Mouse (Mus musculus) midbrain, embryonic 14.5 days (tissue): ENCODE measurements around the gene Mad2l1bp. TPM values are rescaled to one million over a fixed set of nuclear protein-coding genes. Genes with fewer than 3 reads are reported as not detected.

Experiments used
- ATAC-seq: fragments of 200-750 bp; cut with Nextera tagmentation; 2 replicates; pipeline ENCODE4 v1.8.0; 2017; ENCODE audit warnings: moderate number of reproducible peaks, moderate library complexity; ENCODE audit not compliant: low FRiP score, low TSS enrichment
- DNase-seq: peaks from one replicate; pipeline ENCODE4 v3.0.0-alpha.2; 2015
- H3K27ac ChIP-seq: fragments of 300-500 bp; sonication (generic); replicated peaks from 2 replicates; pipeline ENCODE4 v1.5.1; 2014; ENCODE audit warnings: mild to moderate bottlenecking, low read depth, low read length, moderate library complexity
- H3K27me3 ChIP-seq: fragments of 300-500 bp; sonication (generic); 2 replicates; pipeline ENCODE4 v1.6.1; 2014; ENCODE audit warnings: low read length, control low read depth, mixed read lengths; ENCODE audit not compliant: control insufficient read depth, insufficient read depth
- H3K36me3 ChIP-seq: fragments of 300-500 bp; sonication (generic); 2 replicates; pipeline ENCODE4 v1.6.1; 2014; ENCODE audit warnings: low read length, control low read depth; ENCODE audit not compliant: control insufficient read depth, insufficient read depth
- H3K4me1 ChIP-seq: fragments of 300-500 bp; sonication (generic); 2 replicates; pipeline ENCODE4 v1.6.1; 2014; ENCODE audit warnings: mild to moderate bottlenecking, antibody characterized with exemption, low read length, control low read depth; ENCODE audit not compliant: control insufficient read depth, insufficient read depth
- H3K4me2 ChIP-seq: fragments of 300-500 bp; sonication (generic); 2 replicates; pipeline ENCODE4 v1.6.1; 2014; ENCODE audit warnings: mild to moderate bottlenecking, low read length, moderate library complexity
- H3K4me3 ChIP-seq: fragments of 300-500 bp; sonication (generic); replicated peaks from 2 replicates; pipeline ENCODE4 v1.5.1; 2014; ENCODE audit warnings: low read depth, low read length
- H3K9ac ChIP-seq: fragments of 300-500 bp; sonication (generic); replicated peaks from 2 replicates; pipeline ENCODE4 v1.6.1; 2014; ENCODE audit warnings: mild to moderate bottlenecking, low read length, moderate library complexity
- H3K9me3 ChIP-seq: fragments of 300-500 bp; sonication (generic); 2 replicates; pipeline ENCODE4 v1.6.1; 2016; ENCODE audit warnings: low read length, control low read depth, mixed read lengths; ENCODE audit not compliant: control insufficient read depth
- WGBS: fragments of 180-500 bp; shearing (Covaris S2); extraction: QIAGEN DNeasy Blood & Tissue Kit; methylation state at CpG from one replicate; pipeline ENCODE4 v1.1.7; 2014; 5-methylcytosine and 5-hydroxymethylcytosine counted together
- polyA plus RNA-seq: library from polyadenylated mRNA; unstranded; fragments of >200 nt; fragmentation: Nextera tagmentation; extraction: Ambion mirVana; gene quantifications from 2 replicates; pipeline ENCODE4 v1.2.1, GENCODE M21; 2014

Mad2l1bp gene
- 22.4 and 22.8 TPM in 2 replicates for polyA plus RNA-seq

DNA sequence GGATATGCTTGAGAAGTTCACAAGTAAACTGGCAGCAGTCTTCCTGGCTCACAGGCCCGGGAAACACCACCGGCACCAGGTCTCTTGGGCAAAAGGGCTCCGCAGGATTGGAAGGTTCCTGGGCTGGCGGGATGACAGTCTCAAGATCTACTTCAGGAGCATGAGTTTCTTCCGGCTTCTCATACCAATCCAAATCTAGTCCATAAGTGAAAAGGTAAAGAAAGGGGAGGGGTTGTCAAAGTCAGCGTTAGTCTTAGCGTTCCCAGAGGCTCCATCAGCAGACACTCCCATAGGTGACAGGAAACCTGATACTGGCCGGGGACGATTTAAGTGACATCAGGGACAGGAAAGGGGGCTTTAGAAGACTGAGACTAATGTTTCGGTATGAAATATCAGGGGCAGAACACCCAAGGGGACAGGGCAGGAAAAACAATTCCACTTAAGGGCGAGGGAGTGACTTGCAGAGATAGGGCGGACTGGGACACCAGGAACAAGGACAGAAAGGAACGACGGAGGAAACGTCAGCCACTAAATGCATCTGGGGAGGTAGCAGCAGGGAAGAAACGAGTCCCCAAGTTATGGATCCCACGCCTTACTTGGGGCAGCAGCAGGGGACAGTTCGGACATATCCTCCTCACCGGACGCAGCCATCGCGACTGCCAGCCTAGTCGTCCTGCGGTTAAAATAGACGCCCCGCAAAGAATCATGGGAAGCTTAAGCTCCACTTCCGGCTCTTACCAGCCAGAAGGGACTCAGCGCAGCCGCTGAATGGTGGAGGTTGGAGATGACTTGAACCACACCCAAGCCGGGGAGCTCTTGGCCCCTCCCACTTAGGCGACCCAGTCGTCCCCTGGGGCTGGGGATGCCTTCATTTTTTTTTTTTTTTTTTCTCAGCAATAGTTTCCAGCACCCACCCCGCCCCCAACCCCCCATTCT is at the start of gene Mad2l1bp:
Gene Mad2l1bp, minus strand, starts transcription at position 707 of the 936 bp plus-strand sequence.
- Histone ChIP-seq H3K36me3 (peaks cover 11% of the 10 kb centered on the region), H3K27me3 (no peaks in the 10 kb centered on the region), H3K4me3 (peak within 1 kb of the TSS; percentile 57), H3K9ac (peak within 1 kb of the TSS; percentile 72), H3K27ac (peak within 1 kb of the TSS; percentile 66), H3K4me2 (peak within 1 kb of the TSS; percentile 91), H3K9me3 (no peaks in the 10 kb centered on the region), H3K4me1 (peaks cover 9% of the 10 kb centered on the region)
- 8% methylated on average over 33 of the region's 33 CpGs for WGBS
- ATAC-seq (peak; percentile 90), DNase-seq (peak; percentile 95)

DNA sequence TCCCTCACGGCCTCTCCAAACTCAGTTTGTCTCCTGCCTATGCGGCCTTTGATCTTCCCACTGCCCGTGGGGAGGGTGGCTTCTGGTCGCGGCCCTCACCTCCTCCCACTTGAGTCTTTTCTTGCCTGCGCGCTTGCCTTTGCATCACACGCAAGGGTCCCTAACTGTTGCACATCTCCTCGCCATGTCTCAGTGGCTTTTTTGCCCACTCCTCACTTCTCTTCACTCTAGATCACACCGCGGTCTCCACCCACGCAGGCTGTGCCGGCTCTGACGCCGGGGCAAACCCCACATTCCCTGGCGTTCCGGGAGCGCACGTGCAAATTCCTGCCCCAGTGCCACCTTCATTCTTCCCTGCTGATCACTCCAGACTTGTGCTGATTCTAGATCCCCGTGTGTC is 49.7 kb upstream of the Mad2l1bp start:
- H3K27me3 ChIP-seq: no peaks in the 10 kb centered on the region
- DNase-seq (no peak), ATAC-seq (peak; percentile 32; the same call in 1 of the 2 replicates)
- H3K4me1 ChIP-seq: peaks cover 20% of the 10 kb centered on the region
- H3K9ac ChIP-seq: peak overlapping the region; percentile 78
- WGBS: 0% methylated on average over 20 of the region's 20 CpGs
- peak overlapping the region; percentile 96 for H3K4me2 ChIP-seq
- H3K4me3 ChIP-seq: peak overlapping the region; percentile 91
- no peaks in the 10 kb centered on the region for H3K9me3 ChIP-seq
- peak overlapping the region; percentile 68 for H3K27ac ChIP-seq
- peaks cover 38% of the 10 kb centered on the region for H3K36me3 ChIP-seq

DNA sequence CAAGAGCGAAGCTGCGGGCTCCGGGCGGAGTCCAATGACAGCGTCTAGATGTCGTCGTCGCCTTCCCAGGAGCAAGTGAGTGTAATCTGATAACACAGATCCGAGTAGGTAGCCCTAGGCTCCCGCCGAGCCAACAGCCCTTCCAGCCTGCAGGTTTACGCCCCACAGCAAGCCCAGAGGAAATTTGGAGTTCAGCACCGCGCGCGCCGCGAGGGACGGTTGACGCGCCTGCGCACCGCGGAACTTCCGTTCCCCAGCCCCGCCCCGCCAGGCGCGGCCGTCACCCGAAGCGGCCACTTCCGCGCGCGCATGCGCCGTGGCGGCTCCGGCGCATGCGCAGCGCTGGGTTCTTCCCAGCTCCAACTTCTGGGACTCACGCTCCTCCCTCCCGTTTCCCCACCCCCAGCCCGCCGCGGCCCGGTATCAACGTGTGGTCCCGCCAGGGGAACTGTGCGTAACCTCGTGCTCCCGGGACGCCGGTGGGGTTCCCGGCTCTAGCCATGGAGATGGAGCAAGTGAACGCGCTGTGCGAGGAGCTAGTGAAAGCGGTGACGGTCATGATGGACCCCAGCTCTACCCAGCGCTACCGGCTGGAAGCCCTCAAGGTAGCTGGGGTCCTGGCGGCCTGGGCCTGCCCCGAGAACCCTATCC is 49.2 kb upstream of the Mad2l1bp start, which contains the start of the genes Polh and Xpo5:
Gene Polh, minus strand, starts transcription at position 225 of the 651 bp plus-strand sequence.
Gene Xpo5, plus strand, starts transcription at position 362 of the 651 bp plus-strand sequence.
- Histone ChIP-seq H3K9me3 (no peaks in the 10 kb centered on the region), H3K4me2 (peak within 1 kb of the TSS; percentile 96), H3K4me3 (peak within 1 kb of the TSS; percentile 91), H3K27me3 (no peaks in the 10 kb centered on the region), H3K9ac (peak within 1 kb of the TSS; percentile 78), H3K27ac (peak within 1 kb of the TSS; percentile 80), H3K4me1 (peaks cover 20% of the 10 kb centered on the region), H3K36me3 (peaks cover 38% of the 10 kb centered on the region)
- under 1% methylated on average over 66 of the region's 66 CpGs for WGBS
- DNase-seq (peak; percentile 98), ATAC-seq (peak; percentile 93)

DNA sequence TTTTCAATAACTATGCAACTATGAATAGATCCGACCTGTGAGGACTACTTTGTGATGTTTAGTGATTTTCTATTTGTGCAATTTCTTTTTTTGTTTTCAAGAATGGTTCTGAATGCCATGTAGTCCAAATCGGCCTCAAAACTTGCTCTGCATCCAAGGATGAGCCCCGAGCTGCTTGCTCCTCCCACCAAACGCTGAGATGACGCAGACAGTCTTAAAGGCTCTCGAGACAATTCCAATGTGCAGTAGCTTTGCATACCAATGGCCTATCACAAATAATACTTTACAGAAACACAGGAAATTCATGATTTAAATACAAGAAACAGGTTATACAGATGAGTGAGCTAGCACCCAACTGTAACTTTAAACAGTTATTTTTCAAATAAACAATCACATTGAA is 47.8 kb upstream of the Mad2l1bp start:
- H3K27me3 ChIP-seq: no peaks in the 10 kb centered on the region
- no peak overlapping the region for H3K4me3 ChIP-seq
- peak overlapping the region; percentile 96 for H3K4me2 ChIP-seq
- DNase-seq (no peak), ATAC-seq (no peak)
- peaks cover 20% of the 10 kb centered on the region for H3K4me1 ChIP-seq
- no peaks in the 10 kb centered on the region for H3K9me3 ChIP-seq
- H3K9ac ChIP-seq: no peak overlapping the region; the same call in 1 of the 2 replicates
- no peak overlapping the region for H3K27ac ChIP-seq
- H3K36me3 ChIP-seq: peaks cover 37% of the 10 kb centered on the region
- 64% methylated on average over 6 of the region's 6 CpGs for WGBS

DNA sequence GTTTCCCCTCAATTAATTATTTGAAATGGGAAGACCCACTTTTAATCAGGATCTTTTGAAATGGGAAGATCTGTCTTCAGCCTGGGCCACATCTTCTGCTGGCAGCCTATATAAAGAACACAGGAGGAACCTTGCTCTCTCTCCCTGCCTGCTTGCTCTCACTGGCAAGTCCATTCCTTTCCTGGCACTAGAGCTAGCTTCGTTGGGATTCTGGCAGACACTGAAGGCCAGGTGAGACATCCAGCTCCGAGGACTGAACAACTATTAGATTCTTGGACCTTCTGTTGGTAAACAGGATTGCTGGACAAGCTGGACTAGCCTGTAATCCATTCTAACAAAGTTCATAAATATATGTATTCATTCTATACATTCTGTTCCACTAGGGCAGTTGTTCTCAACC is 35.5 kb upstream of the Mad2l1bp start:
- DNase-seq: no peak
- WGBS: 92% methylated on average over 2 of the region's 2 CpGs
- H3K27ac ChIP-seq: no peak overlapping the region

DNA sequence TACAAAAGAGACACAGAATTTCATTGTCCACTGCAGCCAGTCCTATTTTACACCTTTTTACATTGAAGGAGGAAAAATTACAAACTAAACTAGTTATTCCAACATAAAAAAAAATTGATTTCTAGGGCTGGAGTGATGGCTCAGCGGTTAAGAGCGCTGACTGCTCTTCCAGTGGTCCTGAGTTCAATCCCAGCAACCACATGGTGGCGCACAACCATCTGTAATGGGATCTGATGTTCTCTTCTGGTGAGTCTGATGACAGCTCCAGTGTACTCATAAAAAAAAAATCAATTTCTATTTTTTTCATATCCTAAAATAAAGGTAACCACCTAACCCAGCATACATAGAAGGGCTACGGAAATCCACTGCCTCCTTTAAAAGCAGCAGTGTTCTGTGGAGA is 28.9 kb upstream of the Mad2l1bp start:
- Histone ChIP-seq H3K9me3 (no peaks in the 10 kb centered on the region), H3K4me2 (no peak overlapping the region), H3K4me3 (no peak overlapping the region), H3K27ac (no peak overlapping the region), H3K36me3 (peaks cover 94% of the 10 kb centered on the region), H3K4me1 (no peaks in the 10 kb centered on the region), H3K9ac (no peak overlapping the region), H3K27me3 (no peaks in the 10 kb centered on the region)
- DNase-seq (no peak), ATAC-seq (no peak)
- 84% methylated on average over 4 of the region's 4 CpGs for whole genome bisulfite sequencing

More for the DNA sequence above, 35.5 kb upstream of the Mad2l1bp start:
- H3K4me1 ChIP-seq: no peaks in the 10 kb centered on the region
- H3K4me2 ChIP-seq: no peak overlapping the region
- no peak overlapping the region for H3K4me3 ChIP-seq
- H3K27me3 ChIP-seq: no peaks in the 10 kb centered on the region
- H3K36me3 ChIP-seq: peaks cover 87% of the 10 kb centered on the region
- no peak overlapping the region for H3K9ac ChIP-seq
- no peak for ATAC-seq
- H3K9me3 ChIP-seq: no peaks in the 10 kb centered on the region

DNA sequence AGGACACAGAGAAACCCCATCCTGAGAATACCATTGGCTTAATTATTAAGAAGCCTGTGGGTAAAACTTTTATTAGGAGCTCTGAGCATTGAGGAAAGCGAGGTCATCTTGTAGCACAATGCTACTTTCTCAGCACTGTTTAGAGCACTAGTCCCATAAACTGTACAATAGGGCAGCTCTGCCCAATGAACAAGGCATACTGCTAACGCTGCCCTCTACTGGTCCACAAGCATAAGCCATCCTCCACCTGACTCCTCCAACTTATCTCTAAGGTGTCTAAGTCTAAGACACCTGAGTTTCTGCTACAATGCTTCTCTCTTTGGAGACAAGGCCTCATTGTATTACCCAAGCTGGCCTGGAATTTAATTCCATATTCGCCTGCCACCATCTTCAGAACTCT is 17.2 kb upstream of the Mad2l1bp start:
- no peak overlapping the region for H3K4me2 ChIP-seq
- H3K9ac ChIP-seq: no peak overlapping the region
- ATAC-seq: no peak
- DNase-seq: peak; percentile 72
- no peaks in the 10 kb centered on the region for H3K4me1 ChIP-seq
- H3K27me3 ChIP-seq: no peaks in the 10 kb centered on the region
- no peak overlapping the region for H3K27ac ChIP-seq
- peaks cover 75% of the 10 kb centered on the region for H3K36me3 ChIP-seq
- no peaks in the 10 kb centered on the region for H3K9me3 ChIP-seq
- 73% methylated on average over 3 of the region's 3 CpGs for WGBS
- H3K4me3 ChIP-seq: no peak overlapping the region

DNA sequence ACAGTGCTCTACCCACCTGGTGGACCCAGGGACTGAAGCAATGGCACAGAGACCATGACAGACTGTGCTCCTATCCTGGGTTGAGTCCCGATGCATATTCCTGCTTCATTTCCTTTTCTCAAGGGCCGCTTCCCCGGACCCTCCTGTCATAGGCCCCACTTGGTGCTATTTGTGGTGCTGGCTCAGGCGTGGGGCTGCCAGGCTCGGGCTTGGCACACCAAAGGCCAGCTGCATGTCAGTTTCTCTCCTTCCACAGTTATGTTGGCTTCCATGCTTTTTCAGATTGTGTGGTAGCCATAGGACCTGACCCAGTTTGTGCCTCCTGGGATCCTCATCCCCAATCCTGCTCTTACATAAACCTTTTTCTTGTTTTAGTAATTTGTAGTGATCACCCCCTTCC is 15.4 kb upstream of the Mad2l1bp start:
- Histone ChIP-seq H3K27ac (no peak overlapping the region), H3K4me2 (no peak overlapping the region), H3K27me3 (no peaks in the 10 kb centered on the region), H3K9ac (no peak overlapping the region), H3K9me3 (no peaks in the 10 kb centered on the region), H3K4me3 (no peak overlapping the region), H3K36me3 (peaks cover 89% of the 10 kb centered on the region), H3K4me1 (no peaks in the 10 kb centered on the region)
- no peak for DNase-seq
- WGBS: 93% methylated on average over 5 of the region's 5 CpGs
- 0 out of 2 replicates have a peak, but pooled peaks have one; percentile 29 for ATAC-seq
